Mouse (Mus musculus): ENCODE measurements around the gene Helz2. TPM values are rescaled to one million over a fixed set of nuclear protein-coding genes. Genes with fewer than 3 reads are reported as not detected.
"Not testable (repeated sequence)": the region's sequence is repeated elsewhere in the genome, so short reads cannot be mapped to it uniquely, and the experiment has no call there.

Helz2 gene
- 1.9 and 2.0 TPM in 2 replicates for polyA plus RNA-seq (2015; fragmentation: Nextera tagmentation; extraction: Ambion mirVana)

DNA sequence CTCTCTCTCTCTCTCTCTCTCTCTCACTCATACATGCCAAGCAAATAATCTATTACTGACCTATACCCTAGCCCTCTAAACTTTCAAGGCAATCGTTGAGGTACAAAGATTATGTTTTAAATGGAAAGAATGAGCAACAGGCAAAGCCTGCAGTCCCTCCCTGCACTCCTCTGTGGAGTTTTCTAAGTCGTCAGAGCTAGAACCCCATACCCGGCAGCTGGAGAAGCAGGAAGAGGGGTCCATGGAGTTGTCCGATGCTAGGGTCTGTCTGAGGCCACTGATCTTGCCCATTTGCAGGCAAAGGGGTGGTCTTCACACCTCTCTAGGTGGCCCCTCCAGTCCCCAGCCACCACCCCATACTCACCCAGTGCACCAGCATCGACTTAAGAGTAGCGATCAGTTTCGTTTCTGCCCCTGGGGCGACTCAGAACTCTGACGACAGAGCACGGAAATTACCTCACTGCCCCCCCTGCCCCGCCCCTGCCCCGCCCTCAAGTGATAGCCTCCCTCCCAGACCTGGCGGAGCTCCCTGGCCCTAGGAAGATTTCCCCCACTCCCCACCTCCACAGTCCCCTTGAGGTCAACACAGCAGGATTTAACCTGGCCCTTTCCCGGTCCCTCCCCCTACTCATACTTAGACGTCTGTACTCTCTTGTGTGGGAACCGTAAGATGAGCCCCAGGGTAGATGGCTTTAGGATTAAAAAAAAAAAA is at the start of gene Helz2:
Gene Helz2 (minus strand): TSS at position 426 of the 712 bp plus-strand sequence.
- Histone ChIP-seq H3K36me3 (ENCODE audit: insufficient read depth, low read length) (no peaks in the 10 kb centered on the region), H3K4me1 (ENCODE audit: insufficient read depth, low read length) (peaks cover 9% of the 10 kb centered on the region; the same call in 1 of the 2 replicates), H3K27me3 (ENCODE audit: insufficient read depth, low read length) (no peaks in the 10 kb centered on the region), H3K27ac (ENCODE audit: low read length) (no peak within 1 kb of the TSS), H3K9me3 (ENCODE audit: low read length) (no peaks in the 10 kb centered on the region), H3K9ac (replicated peaks; ENCODE audit: low read length) (peak within 1 kb of the TSS; percentile 70), H3K4me3 (ENCODE audit: low read length) (peak within 1 kb of the TSS; percentile 61), H3K4me2 (replicated peaks; ENCODE audit: low read depth, low read length) (peak within 1 kb of the TSS; percentile 69)
- peak; percentile 62 for ATAC-seq (ENCODE audit: low FRiP score, low TSS enrichment)
- WGBS: 6% methylated on average over 16 of the region's 16 CpGs

GRCm38 (mm10) chr2:181290937-181291336 is 49.1 kb upstream of the Helz2 start:
- no peak overlapping the region for H3K4me2 ChIP-seq (replicated peaks; ENCODE audit: low read depth, low read length)
- peaks cover 7% of the 10 kb centered on the region; the same call in 1 of the 2 replicates for H3K36me3 ChIP-seq (ENCODE audit: insufficient read depth, low read length)
- H3K27ac ChIP-seq (ENCODE audit: low read length): no peak overlapping the region
- no peaks in the 10 kb centered on the region for H3K27me3 ChIP-seq (ENCODE audit: insufficient read depth, low read length)
- no peaks in the 10 kb centered on the region for H3K9me3 ChIP-seq (ENCODE audit: low read length)
- H3K4me3 ChIP-seq (ENCODE audit: low read length): no peak overlapping the region
- H3K4me1 ChIP-seq (ENCODE audit: insufficient read depth, low read length): peaks cover 11% of the 10 kb centered on the region
- no peak for ATAC-seq (ENCODE audit: low FRiP score, low TSS enrichment)
- 74% methylated on average over 1 of the region's 1 CpGs for WGBS
- no peak overlapping the region for H3K9ac ChIP-seq (replicated peaks; ENCODE audit: low read length)

DNA sequence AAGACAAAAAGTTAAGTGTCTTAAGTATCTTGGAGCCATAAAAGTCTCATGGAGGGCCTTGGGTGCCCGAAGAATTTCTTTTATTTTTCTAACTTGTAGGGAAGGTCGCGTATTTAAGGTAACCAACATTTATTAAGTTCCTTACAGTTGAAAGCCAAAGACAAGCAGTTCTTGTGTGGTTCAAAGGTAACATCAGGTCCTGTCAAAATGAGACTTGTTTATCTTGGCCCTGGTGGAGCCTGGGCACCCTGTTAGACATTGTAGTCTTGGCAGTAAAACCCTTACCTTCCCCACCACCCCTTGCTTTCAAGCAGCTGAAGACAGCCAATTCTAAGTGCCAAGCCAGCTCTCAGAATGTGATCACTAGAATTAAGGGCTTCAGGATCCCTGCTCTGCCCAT is 46.9 kb upstream of the Helz2 start:
- peak overlapping the region; percentile 70 for H3K9ac ChIP-seq (replicated peaks; ENCODE audit: low read length)
- no peaks in the 10 kb centered on the region for H3K9me3 ChIP-seq (ENCODE audit: low read length)
- H3K4me2 ChIP-seq (replicated peaks; ENCODE audit: low read depth, low read length): peak overlapping the region; percentile 77
- H3K36me3 ChIP-seq (ENCODE audit: insufficient read depth, low read length): peaks cover 11% of the 10 kb centered on the region; the same call in 1 of the 2 replicates
- H3K4me3 ChIP-seq (ENCODE audit: low read length): peak overlapping the region; percentile 75
- 59% methylated on average over 3 of the region's 3 CpGs for WGBS
- H3K27me3 ChIP-seq (ENCODE audit: insufficient read depth, low read length): no peaks in the 10 kb centered on the region
- ATAC-seq (ENCODE audit: low FRiP score, low TSS enrichment): no peak
- H3K27ac ChIP-seq (ENCODE audit: low read length): no peak overlapping the region
- H3K4me1 ChIP-seq (ENCODE audit: insufficient read depth, low read length): peaks cover 11% of the 10 kb centered on the region

- peaks cover 11% of the 10 kb centered on the region; the same call in 1 of the 2 replicates for H3K36me3 ChIP-seq (ENCODE audit: insufficient read depth, low read length)
- H3K27me3 ChIP-seq (ENCODE audit: insufficient read depth, low read length); H3K9me3 ChIP-seq (ENCODE audit: low read length): not testable (repeated sequence)
- peak within 1 kb of the TSS; percentile 77 for H3K4me2 ChIP-seq (replicated peaks; ENCODE audit: low read depth, low read length)
- ATAC-seq (ENCODE audit: low FRiP score, low TSS enrichment): peak; percentile 98
- H3K4me1 ChIP-seq (ENCODE audit: insufficient read depth, low read length): peaks cover 11% of the 10 kb centered on the region
- WGBS: 6% methylated on average over 38 of the region's 38 CpGs
- H3K27ac ChIP-seq (ENCODE audit: low read length): peak within 1 kb of the TSS; percentile 95
- H3K9ac ChIP-seq (replicated peaks; ENCODE audit: low read length): peak within 1 kb of the TSS; percentile 96
- peak within 1 kb of the TSS; percentile 75 for H3K4me3 ChIP-seq (ENCODE audit: low read length)
These were observed 46.1 kb upstream of the Helz2 start, which contains the start of gene Gmeb2 for GRCm38 (mm10) chr2:181287958-181288350. Gmeb2 (minus strand) TSS chr2:181288035.

DNA sequence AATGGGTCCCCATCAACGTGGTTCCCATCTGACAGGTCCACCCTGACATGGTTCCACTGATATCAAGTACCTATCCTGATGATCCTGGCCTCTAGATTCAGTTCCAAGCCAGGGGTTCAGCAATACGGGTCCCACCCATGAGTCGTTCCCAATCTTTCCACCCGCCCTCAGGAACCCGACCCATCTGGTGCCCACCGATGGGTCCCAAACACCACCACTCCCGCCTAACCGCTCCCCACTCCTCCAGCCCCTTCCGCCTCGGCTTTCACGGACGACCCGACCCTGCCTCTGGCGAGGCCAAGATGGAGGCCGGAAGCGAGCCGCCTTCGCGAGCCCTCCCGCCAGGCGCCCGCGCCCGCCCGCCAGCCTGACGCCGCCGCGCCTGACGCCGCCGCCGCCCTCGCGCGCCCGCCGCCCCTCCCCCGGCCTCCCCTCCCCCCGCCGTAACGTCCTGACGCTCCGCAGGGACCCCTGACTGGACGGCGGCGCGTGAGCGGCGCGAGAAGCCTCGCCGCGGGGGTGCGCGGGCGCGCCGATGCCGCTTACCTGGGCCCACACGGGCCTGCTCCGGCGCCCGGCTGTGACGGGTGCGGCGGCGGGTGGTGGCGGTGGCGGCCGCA is 45.6 kb upstream of the Helz2 start:
- under 1% methylated on average over 49 of the region's 71 CpGs for WGBS

GRCm38 (mm10) chr2:181286629-181287337 is 45.0 kb upstream of the Helz2 start:
- H3K27ac ChIP-seq (ENCODE audit: low read length): peak overlapping the region; percentile 95
- H3K4me3 ChIP-seq (ENCODE audit: low read length): peak overlapping the region; percentile 75
- no peak for ATAC-seq (ENCODE audit: low FRiP score, low TSS enrichment)
- H3K9me3 ChIP-seq (ENCODE audit: low read length): no peaks in the 10 kb centered on the region
- H3K9ac ChIP-seq (replicated peaks; ENCODE audit: low read length): peak overlapping the region; percentile 96
- peak overlapping the region; percentile 75 for H3K4me2 ChIP-seq (replicated peaks; ENCODE audit: low read depth, low read length)
- H3K27me3 ChIP-seq (ENCODE audit: insufficient read depth, low read length): no peaks in the 10 kb centered on the region
- peaks cover 11% of the 10 kb centered on the region for H3K4me1 ChIP-seq (ENCODE audit: insufficient read depth, low read length)
- peaks cover 11% of the 10 kb centered on the region; the same call in 1 of the 2 replicates for H3K36me3 ChIP-seq (ENCODE audit: insufficient read depth, low read length)
- WGBS: 54% methylated on average over 6 of the region's 6 CpGs

More for the DNA sequence above, 45.6 kb upstream of the Helz2 start:
- peak; percentile 88 for ATAC-seq (ENCODE audit: low FRiP score, low TSS enrichment)
- peak overlapping the region; percentile 96 for H3K9ac ChIP-seq (replicated peaks; ENCODE audit: low read length)
- peak overlapping the region; percentile 75 for H3K4me3 ChIP-seq (ENCODE audit: low read length)
- peaks cover 11% of the 10 kb centered on the region for H3K4me1 ChIP-seq (ENCODE audit: insufficient read depth, low read length)
- peaks cover 11% of the 10 kb centered on the region; the same call in 1 of the 2 replicates for H3K36me3 ChIP-seq (ENCODE audit: insufficient read depth, low read length)
- peak overlapping the region; percentile 95 for H3K27ac ChIP-seq (ENCODE audit: low read length)
- H3K27me3 ChIP-seq (ENCODE audit: insufficient read depth, low read length): no peaks in the 10 kb centered on the region
- no peaks in the 10 kb centered on the region for H3K9me3 ChIP-seq (ENCODE audit: low read length)
- peak overlapping the region; percentile 75 for H3K4me2 ChIP-seq (replicated peaks; ENCODE audit: low read depth, low read length)

GRCm38 (mm10) chr2:181279968-181280367 is 38.1 kb upstream of the Helz2 start:
- WGBS: 71% methylated on average over 1 of the region's 1 CpGs
- no peaks in the 10 kb centered on the region for H3K27me3 ChIP-seq (ENCODE audit: insufficient read depth, low read length)
- no peak overlapping the region for H3K9ac ChIP-seq (replicated peaks; ENCODE audit: low read length)
- no peak overlapping the region for H3K4me3 ChIP-seq (ENCODE audit: low read length)
- H3K9me3 ChIP-seq (ENCODE audit: low read length): no peaks in the 10 kb centered on the region
- no peak overlapping the region for H3K27ac ChIP-seq (ENCODE audit: low read length)
- no peaks in the 10 kb centered on the region for H3K4me1 ChIP-seq (ENCODE audit: insufficient read depth, low read length)
- H3K36me3 ChIP-seq (ENCODE audit: insufficient read depth, low read length): peaks cover 31% of the 10 kb centered on the region
- no peak overlapping the region for H3K4me2 ChIP-seq (replicated peaks; ENCODE audit: low read depth, low read length)
- no peak for ATAC-seq (ENCODE audit: low FRiP score, low TSS enrichment)

DNA sequence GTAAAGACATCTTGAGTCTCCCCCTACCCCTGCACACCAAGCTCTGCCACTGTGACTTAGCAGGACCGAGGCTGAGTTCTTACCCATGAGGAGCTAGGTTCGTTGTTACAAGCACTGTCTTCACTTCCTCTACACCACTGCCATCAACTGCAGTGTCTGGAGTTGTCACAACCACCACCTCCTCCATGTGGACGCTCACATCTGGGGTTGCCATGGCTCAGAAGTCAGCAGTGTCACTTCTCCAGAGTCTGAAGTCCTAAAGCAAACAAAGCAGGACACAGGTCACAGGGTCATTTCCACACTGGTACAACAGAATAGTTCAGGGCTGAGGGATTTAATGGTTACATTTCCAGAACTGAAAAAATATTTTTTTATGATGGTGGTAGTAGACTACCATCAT is 36.0 kb upstream of the Helz2 start:
- H3K27ac ChIP-seq (ENCODE audit: low read length): no peak overlapping the region

DNA sequence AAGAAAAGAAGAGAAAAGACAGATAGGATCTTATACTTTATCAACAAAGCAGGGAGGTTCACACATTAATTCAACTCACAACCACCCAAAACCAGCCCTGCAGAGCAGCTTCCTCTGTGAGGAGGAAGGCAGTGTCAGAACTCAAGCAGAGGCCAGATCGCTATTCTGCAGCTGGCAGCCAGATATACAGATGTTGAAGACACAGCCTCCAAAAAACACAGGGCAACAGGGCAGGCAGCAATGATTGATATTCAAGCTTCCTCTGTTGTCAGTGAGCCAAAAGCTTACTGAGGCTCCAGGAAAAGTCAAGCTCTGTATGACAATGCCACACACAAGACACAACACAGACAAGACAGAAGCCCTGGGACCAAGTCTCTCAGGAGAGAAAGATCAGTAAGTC is 34.9 kb upstream of the Helz2 start:
- Histone ChIP-seq H3K4me2 (replicated peaks; ENCODE audit: low read depth, low read length) (no peak overlapping the region), H3K4me1 (ENCODE audit: insufficient read depth, low read length) (no peaks in the 10 kb centered on the region), H3K4me3 (ENCODE audit: low read length) (no peak overlapping the region), H3K36me3 (ENCODE audit: insufficient read depth, low read length) (peaks cover 39% of the 10 kb centered on the region), H3K9me3 (ENCODE audit: low read length) (no peaks in the 10 kb centered on the region), H3K27me3 (ENCODE audit: insufficient read depth, low read length) (no peaks in the 10 kb centered on the region), H3K27ac (ENCODE audit: low read length) (no peak overlapping the region), H3K9ac (replicated peaks; ENCODE audit: low read length) (no peak overlapping the region)
- WGBS: 67% methylated on average over 1 of the region's 1 CpGs
- ATAC-seq (ENCODE audit: low FRiP score, low TSS enrichment): no peak

More for the DNA sequence above, 36.0 kb upstream of the Helz2 start:
- no peak overlapping the region for H3K9ac ChIP-seq (replicated peaks; ENCODE audit: low read length)
- no peak overlapping the region for H3K4me2 ChIP-seq (replicated peaks; ENCODE audit: low read depth, low read length)
- no peaks in the 10 kb centered on the region for H3K27me3 ChIP-seq (ENCODE audit: insufficient read depth, low read length)
- no peaks in the 10 kb centered on the region for H3K9me3 ChIP-seq (ENCODE audit: low read length)
- no peaks in the 10 kb centered on the region for H3K4me1 ChIP-seq (ENCODE audit: insufficient read depth, low read length)
- ATAC-seq (ENCODE audit: low FRiP score, low TSS enrichment): no peak
- H3K4me3 ChIP-seq (ENCODE audit: low read length): no peak overlapping the region
- WGBS: 73% methylated on average over 3 of the region's 3 CpGs
- peaks cover 39% of the 10 kb centered on the region for H3K36me3 ChIP-seq (ENCODE audit: insufficient read depth, low read length)
